Mouse (Mus musculus) ovary, adult 18-20 months (tissue): Measurements from ENCODE around the gene Prss30.
"Not testable (repeated sequence)": the region's sequence is repeated elsewhere in the genome, so short reads cannot be mapped to it uniquely, and the experiment has no call there.

Experiments
- DNase-seq: peaks from one replicate; pipeline ENCODE4 v3.0.0; 2022; ENCODE audit warnings: low spot score, mixed read lengths

The Prss30 gene

GRCm38 (mm10) chr17:23984989-23985388 is 4.6 kb upstream of the Prss30 start:
- no peak for DNase-seq

- no peak for DNase-seq
These were observed 2.5 kb upstream of the Prss30 start for GRCm38 (mm10) chr17:23982912-23983311.

- DNase-seq: no peak
These were observed 895 bp downstream of the Prss30 start for GRCm38 (mm10) chr17:23979471-23979870.

- no peak for DNase-seq
These were observed 3.7 kb downstream of the Prss30 start for GRCm38 (mm10) chr17:23976665-23977064.

- DNase-seq: no peak
These were observed 9.1 kb downstream of the Prss30 start for GRCm38 (mm10) chr17:23971315-23971714.

GRCm38 (mm10) chr17:23969231-23969630 is 11.1 kb downstream of the Prss30 start:
- DNase-seq: peak; percentile 28

- no peak for DNase-seq
These were observed 11.6 kb downstream of the Prss30 start for GRCm38 (mm10) chr17:23968780-23969179.

- DNase-seq: no peak
These were observed 13.5 kb downstream of the Prss30 start for GRCm38 (mm10) chr17:23966658-23967401.

- DNase-seq: no peak
These were observed 14.5 kb downstream of the Prss30 start for GRCm38 (mm10) chr17:23965805-23966425.

- no peak for DNase-seq
These were observed 18.7 kb downstream of the Prss30 start for GRCm38 (mm10) chr17:23961573-23962122.

GRCm38 (mm10) chr17:23960084-23960738 is 20.2 kb downstream of the Prss30 start:
- peak; percentile 39 for DNase-seq

- DNase-seq: no peak
These were observed 25.2 kb downstream of the Prss30 start, which contains the start of gene Sbpl for GRCm38 (mm10) chr17:23955174-23955573. Gene Sbpl, minus strand, starts transcription at chr17:23955274.

GRCm38 (mm10) chr17:23950828-23951227 is 29.5 kb downstream of the Prss30 start:
- DNase-seq: not testable (repeated sequence)

- no peak for DNase-seq
These were observed 31.3 kb downstream of the Prss30 start for GRCm38 (mm10) chr17:23949068-23949467.

- DNase-seq: not testable (repeated sequence)
These were observed 32.9 kb downstream of the Prss30 start for GRCm38 (mm10) chr17:23947486-23947885.

GRCm38 (mm10) chr17:23941372-23941771 is 39.0 kb downstream of the Prss30 start, which contains the start of gene Sbp:
Gene Sbp, plus strand, starts transcription at chr17:23941672.
- no peak for DNase-seq

- no peak for DNase-seq
These were observed 49.2 kb downstream of the Prss30 start for GRCm38 (mm10) chr17:23931157-23931556.

GRCm38 (mm10) chr17:23925090-23925493 is 55.3 kb downstream of the Prss30 start:
- DNase-seq: peak; percentile 53

- DNase-seq: peak; percentile 87
These were observed 55.8 kb downstream of the Prss30 start for GRCm38 (mm10) chr17:23924531-23925007.
